Mouse (Mus musculus) kidney, adult 9 months (tissue): ENCODE data around the gene Sco1.
"Not testable (repeated sequence)": the region's sequence is repeated elsewhere in the genome, so short reads cannot be mapped to it uniquely, and the experiment has no call there.

Source experiments
- DNase-seq: peaks from one replicate; pipeline ENCODE4 v3.0.0; 2022

Gene Sco1

DNA sequence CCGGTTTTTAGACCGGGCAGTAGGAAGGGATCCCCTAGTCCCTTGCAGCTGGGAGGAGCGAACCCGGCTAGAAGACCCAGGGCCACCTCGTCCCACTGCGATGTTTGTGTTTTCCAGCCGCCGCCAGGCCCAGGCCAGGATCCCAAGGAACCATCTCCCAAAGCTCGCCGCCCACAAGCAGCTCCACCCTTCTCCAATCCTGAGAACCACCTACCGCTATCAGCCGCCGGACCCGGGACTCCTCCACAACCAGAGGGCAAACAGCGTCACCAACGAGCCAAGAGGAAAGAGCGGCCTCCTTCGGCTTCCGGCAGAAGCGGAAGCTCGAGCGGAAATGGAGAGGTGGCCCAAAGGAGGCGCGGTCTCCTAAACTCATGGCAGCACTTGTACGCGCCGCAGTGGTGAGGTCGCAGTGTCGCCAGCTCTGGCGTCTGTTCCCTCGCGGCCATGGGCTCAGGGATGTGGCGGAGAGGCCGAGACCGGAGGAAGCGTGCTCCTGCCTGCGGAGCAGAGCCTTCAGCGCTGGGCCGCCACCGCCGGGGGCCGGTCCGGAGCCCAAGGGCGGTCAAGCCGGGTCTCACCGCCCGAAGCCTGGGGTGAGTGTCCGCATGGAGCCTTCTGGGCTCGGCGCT is at the start of gene Sco1, which contains the start of gene Adprm:
TSS of gene Sco1 (plus strand) at position 350 of the 632 bp plus-strand sequence.
TSS of gene Adprm (minus strand) at position 274 of the 632 bp plus-strand sequence.
- DNase-seq, result peak; percentile 93

DNA sequence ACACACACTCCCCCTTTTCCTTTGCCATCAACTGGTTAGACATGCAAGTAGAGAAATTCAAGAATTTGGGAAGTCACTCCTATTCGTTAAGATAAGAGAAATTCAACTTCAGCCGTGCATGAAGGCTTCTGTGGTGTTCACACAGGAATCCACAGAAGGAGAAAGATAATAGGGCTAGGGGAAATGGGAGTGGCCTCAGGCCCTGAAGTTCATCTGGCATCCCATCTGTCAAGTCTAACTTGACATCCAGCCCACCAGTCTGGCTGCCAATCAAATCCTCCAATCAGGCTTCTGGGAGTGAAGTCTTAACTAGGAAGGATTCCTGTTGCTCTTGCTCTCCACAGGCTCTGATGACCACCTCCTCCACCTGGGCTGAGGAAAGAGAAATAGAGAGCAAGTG is 49.6 kb upstream of the Sco1 start:
- no peak for DNase-seq

DNA sequence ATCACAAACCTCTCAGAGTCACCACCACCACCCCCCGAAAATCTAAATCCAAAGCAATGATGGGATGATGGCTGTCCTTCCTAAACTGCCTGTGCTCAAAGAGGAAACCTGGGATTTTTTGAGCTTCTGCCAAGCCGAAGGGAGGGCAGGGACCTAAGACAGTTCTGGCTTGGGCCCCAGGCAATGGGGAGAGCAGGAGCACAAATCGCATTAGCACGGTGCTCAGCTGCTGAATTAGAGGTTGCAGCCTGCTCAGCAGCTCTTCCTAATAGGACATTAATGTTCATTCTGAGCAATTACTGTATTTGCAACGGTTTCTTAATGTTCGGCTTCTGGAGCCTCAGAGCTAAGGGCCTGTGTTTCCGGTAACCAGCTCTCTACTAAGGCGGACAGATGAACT is 44.5 kb upstream of the Sco1 start:
- DNase-seq, result no peak

DNA sequence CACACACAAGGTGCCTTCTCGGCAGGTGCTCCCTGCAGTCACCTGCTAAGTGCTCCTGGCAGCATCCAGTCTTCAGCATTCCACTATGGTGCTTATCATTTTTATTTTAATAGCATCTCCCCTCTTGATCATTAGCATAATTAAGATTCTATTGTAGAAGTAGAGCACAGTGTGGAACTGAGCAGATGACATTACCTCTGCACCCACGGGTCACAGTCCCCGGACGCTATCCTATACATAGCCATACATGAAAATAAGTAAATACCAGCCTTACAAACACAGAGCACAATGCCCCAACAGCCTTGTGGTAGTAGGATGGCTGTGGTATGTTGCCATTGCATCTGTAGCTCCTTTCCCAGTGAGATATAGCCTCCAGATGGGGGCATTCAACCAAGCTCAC is 43.9 kb upstream of the Sco1 start:
- DNase-seq, result no peak

DNA sequence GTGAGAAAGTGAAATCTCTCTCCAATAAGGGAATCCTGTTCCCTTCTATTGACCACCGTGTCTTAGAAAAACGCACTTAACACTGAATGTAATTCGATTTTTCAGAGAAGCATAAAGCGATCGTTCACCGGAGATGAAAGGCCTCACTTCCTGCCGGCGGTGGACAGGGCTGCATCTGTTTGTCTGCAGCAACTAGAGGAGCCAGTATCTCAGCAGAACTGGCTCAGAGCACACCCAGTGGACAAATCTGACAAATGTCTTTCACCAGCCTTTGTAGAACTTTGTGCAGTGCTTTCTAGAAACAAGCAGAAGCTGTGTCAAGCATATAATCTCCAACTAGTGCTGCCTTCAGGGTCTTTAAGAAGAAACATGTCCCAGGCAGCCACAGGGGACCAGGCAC is 42.0 kb upstream of the Sco1 start:
- no peak for DNase-seq

DNA sequence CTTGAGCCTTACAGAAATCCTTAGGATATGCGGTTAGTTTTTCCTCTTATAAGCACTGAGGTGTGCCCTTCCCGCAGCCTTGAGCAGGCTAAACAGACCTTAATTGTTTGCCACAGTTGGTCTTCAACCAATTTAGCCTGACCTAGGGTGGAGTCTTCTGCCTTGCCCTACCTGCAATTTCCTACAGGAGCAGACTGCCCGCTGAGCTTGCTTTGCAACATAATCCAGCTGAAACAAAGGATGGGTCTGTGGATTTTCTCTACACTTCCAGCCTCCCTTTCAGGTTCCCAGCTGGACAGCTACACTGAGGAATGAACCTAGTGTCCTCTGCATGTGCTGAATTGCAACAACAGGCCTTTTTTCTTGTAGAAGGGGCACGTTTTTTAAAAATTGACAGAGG is 40.8 kb upstream of the Sco1 start:
- no peak for DNase-seq

DNA sequence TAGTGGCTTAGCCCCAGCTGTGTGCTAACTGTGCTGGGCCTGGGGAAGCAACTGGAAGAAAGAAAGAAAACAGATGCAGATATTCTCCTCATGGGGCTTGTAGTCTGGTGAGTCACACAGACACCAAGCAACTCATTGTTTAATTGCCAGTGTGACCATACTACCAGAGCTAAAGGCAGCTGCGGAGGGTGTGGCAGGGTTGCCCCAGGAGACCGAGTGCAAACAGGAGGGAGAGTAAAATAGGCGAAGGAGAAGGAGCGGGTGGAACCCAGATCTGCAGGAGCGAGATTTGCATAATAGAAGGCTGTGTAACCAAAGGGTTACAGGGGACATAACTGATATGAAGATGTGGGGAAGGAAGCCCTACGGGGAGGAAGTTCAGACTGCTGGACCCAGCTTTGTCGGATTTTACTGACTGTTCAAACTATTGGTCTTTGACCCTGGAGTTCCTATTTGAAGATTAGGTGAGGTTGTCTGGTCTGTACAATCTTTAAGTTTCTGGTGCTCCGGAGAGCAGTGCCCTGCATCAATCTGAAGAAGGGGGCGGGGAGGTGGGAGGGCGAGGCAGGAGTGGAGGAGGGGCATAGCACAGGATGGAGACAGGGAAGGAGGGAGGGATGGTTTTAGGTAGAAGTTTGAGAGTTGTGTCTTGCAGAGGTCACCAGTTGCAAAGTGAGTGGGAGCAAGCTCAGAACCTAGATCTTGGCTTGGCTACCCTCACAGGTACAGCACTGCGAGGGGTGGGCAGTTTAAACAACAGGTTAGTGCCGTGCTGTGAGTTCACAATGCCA is 34.5 kb upstream of the Sco1 start:
- no peak for DNase-seq

DNA sequence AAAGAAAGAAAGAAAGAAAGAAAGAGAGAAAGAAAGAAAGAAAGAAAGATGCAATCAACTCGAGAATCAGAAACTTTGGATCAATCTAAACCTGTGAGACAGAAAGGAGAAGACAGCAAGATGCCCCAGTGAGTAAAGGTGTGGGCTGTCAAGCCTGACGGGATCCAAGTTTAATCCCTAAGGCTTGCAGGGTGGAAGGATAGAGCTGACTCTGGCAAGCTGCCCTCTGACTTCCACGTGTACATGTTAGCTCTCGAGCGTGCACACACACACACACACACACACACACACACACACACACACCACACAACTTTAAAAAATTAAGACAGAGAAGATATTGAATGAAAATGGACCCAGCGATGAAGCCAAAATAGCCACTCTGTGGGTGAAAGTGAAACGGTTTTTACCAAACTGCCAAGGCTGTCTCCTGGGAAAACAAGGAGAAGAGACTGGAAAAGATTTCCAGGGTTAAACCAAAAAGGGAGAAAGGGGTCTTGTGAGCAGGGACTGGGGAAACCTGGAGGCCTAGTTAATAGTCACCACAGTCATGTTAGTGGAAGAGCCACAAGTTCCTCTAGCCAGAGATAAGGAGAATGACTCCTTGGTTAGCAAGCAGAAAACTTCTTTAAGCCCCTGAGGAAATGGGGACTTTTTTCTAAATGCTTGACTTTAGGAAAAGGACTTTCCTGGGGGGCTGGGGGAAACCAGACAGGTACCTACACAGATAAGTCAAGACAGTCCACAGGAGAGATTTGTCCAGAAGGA is 32.6 kb upstream of the Sco1 start:
- peak; percentile 57 for DNase-seq

DNA sequence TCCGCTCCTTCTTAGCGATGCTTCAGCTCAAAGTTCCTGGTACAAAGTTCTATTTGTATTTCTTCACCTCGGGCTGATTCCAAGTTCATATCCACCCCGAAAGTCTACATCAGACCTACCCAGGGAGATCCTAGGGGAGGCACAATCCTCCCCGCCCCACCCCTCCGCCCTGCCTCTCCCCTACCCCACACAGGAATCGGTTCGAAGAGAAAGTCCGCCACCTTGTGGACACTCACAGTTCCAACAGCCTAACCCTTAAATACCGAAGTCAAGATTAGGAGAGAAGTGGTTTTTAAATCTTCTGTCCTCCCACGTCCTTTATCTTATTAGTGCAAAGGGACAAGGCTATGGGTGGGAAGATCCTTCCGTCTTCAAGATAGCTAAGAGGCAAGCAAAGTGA is 31.5 kb upstream of the Sco1 start:
- peak; percentile 66 for DNase-seq

DNA sequence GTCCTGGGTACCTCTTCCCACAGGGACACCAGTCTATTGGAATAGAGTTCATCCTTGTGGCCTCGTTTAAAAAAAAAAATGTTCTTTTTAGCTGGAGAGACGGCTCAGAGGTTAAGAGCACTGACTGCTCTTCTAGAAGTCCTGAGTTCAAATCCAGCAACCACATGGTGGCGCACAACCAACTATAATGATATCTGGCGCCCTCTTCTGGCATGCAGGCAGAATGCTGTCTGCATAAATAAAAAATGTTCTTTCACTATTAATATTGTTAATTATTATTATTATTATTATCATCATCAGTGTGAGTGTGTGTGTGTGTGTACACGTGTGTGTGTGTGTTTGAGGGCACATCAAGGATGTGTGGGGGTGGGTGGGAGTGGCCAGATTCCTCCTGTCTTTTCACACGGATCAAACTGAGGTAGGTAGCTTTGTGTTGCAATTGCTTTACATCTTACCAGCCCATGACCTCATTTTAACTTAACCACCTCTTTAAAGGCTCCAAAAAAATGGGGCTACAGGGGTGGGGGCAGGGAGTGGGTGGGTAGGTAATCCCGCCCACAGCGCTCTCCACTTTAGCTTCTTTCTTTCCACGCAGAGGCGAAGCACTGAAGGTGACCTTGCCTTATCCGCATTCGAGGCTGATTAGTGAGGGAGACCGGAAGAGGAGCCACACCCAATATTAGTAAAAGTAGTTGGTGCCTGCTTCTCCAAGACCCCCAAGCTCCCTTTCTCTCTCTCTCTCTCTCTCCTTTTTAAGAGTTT is 29.9 kb upstream of the Sco1 start:
- no peak for DNase-seq

DNA sequence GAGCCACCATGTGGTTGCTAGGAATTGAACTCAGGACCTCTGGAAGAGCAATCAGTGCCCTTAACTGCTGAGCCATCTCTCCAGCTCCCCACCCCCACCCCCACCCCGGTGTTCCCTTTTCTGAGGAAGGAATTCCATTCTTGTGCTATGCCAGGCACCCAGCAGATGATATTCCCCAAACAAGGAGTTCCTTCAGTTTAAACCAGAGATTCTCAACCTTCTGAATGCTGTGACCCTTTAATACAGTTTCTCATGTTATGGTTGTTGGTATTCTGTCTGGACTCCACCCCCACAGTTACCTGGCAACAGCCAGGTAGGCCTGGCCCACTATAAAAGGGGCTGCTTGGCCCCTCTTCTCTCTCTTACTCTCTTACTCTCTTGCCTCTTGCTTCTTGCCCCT is 29.3 kb upstream of the Sco1 start:
- not testable (repeated sequence) for DNase-seq

DNA sequence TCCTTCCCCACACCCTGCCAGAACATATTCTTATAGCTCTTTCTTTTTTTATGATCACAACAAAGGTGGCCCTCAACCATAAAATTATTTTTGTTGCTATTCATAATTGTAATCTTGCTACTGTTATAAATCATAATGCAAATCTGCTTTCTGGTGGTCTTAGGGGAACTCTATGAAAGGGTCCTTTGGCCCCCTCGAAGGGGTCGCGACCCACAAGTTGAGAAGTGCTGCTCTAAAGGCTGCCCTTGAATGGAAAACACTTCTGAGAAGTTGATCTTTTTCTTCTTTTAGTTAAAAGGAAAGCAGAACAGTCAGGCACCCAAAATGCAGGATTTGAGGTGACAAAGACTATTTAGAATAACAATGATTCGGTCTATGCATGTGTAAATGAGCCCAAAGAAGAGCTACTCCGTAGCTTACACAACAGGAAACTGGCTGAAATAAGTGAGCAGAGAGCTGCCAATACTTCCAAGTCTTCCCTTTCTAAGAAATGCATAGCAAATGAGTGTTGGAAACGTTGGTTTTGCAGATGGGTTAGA is 28.6 kb upstream of the Sco1 start:
- no peak for DNase-seq

DNA sequence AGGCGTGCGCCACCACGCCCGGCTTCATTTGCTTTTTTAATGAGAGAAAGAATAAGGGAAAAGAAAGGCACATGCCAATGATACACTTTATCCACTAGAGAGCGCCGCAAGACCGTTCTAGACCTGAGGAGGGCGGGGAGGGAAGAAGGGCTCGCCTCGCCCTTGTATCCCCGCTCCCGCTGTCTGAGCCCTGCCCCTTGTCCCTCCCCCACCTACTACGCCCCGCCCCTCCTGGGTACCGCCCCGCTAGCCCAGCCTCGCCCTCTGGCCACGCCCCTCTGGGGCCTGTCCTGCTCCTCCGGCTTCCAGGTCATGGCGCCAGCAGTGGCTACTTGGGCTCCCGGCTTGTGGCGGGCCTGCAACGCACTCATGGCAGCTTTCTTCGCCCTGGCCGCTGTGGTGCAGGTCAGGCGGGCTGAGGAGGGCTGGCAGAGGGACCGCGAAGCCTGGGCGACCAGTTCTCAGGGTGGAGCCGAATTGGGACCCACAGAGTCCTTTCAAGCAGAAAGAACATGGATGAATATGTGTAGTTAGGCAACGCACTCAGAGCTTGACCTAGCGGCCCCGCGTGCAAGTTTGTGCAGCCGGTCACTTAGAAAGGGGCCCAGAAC is 27.5 kb upstream of the Sco1 start, which contains the start of gene Tmem220:
TSS of gene Tmem220 (plus strand) at position 288 of the 611 bp plus-strand sequence.
- peak; percentile 92 for DNase-seq

DNA sequence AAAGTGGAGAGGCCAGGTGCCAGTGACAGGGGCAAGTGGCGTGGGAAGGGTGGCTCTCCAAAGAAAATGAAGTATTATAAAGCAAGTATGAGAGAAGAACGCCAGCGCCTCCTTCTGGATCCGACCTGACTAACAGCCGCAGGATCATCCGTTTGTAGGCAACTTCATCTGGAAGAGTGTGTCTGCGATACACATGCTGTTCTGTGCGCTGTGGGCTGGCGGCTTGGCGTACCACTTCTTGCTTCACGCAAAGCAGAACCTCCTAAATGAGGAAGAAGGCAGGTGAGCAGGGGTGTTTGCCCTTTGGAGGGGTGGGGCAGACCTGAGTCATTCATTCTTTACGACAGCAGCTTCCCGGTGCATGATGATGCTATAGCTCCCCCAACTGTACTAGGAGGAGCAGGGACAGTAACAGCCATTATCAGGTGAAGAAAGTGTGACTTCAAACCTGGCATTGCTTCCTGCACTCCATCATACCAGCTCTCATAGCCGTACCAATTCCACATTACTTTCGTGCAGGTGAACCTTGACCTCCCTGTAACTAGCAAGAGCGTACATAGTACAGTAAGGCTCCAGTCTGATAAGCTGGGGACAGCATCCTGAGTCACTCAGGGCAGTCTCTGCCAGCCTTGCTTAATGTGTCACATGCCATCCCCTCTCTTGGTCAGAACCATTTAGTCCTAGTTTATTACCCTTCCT is 21.4 kb upstream of the Sco1 start:
- no peak for DNase-seq

DNA sequence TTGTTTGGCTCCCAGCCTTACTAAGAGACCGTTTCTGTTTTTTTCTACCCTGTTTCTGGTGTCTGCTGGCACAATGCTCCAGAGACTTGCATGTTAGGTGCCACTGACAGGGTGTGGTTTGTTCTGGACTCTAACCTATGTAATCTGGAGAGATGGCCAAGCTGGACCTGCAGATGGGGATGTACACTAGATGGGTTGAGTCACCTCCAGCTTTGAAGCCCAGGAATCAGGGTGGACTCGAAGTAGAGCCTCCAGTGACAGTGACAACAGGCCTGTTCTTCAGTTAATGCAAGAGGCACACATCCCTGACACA is 20.9 kb upstream of the Sco1 start:
- DNase-seq, result no peak

DNA sequence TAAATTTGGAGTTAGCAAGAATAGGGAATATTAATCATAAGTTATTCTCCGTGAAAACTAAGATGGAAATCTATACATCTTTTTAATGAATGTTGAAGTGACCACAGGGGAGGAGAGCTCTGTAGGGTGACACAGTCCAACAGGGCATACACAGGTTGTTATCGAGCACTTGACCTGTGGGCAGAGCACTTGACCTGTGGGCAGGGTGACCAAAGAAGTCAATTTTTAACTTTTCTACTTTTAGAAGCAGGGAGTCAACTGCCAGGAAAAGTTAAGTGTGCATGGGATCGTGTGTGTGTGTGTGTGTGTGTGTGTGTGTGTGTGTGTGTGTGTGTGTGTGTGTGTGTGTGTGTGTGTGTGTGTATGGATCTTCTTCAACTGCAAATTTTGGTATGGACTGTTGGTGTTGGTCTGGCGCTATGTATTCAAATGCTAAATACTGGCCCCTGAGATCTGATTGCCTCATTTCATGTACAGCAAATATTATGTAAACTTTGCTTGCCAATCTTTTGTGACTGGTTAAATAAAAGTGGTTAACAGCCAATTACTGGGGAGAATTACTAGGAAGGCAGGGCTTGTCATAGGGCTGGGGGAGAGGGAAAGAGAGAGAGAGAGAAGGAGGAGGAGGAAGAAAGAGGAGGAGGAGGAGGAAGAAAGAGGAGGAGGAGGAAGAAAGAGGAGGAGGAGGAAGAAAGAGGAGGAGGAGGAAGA is 17.5 kb upstream of the Sco1 start:
- peak; percentile 79 for DNase-seq

DNA sequence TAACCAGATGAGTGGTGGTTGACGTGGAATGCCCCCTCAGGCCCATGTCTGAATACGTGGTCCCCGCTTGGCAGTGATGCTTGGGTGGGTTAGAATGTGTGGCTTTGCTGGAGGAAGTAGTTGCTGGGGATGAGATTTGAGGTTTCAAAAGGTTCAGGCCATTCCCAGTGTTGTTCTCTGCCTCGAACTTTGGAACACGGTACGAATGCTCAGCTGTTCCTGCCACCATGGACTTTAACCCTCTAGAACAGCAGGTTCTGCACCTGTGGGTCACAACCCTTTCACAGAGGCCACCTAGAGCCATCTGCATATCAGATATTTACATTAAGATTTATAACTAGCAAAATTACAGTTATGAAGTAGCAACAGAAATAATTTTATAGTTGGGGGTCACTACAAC is 16.2 kb upstream of the Sco1 start:
- peak; percentile 82 for DNase-seq

DNA sequence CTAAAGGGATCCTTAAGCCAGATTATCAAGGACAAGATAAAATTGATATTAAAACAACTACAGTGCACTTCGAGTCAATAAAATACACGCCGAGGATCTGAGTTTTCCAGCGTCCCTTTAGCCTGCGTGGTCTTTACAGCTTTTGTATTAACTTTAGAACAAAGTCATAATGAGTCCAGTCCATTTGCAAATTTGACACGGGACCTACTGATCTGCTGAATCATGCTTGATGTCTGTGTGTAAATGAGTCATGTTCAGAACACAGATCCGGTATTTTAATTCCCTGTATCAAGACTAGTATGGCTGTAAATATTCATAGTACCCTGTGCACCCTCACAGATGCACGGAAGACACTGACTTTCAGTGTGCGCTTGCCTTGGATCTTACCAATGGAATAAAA is 15.6 kb upstream of the Sco1 start:
- no peak for DNase-seq

DNA sequence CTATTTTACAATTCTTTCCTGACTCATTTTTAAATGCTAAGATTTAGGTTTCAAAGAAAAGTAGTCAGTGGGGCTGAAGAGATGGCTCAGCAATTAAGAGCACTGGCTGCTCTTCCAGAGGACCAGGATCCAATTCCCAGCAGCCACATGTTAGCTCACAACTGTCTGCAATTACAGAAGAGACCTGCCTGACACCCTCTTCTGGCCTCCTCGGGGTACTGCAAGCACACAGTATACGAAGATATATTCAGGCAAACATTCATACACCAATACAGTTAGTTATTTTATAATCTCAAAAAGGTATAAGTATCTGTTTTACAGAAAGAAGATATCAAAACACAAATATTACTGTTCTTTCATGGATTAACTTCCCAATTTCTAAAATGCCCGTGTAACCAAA is 12.7 kb upstream of the Sco1 start:
- no peak for DNase-seq

DNA sequence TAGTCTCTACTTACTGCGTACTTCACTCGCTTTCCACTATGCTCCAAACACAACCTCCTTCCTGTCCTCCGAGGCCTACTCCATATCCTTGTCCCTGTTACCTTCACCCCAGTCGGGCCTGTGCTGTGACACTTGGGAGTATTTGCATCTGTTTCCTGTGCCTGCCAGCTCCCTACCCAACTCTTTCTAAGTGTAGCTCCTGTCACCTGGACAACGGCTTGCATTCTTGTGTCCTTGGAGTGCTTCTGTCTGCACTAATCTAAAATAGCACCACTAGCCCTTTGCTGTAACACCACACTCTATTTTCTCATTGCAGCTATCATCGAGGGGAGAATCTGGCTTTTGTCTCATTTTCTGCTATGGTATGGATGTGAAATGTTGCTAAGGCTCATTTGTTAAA is 12.0 kb upstream of the Sco1 start:
- DNase-seq, result no peak

DNA sequence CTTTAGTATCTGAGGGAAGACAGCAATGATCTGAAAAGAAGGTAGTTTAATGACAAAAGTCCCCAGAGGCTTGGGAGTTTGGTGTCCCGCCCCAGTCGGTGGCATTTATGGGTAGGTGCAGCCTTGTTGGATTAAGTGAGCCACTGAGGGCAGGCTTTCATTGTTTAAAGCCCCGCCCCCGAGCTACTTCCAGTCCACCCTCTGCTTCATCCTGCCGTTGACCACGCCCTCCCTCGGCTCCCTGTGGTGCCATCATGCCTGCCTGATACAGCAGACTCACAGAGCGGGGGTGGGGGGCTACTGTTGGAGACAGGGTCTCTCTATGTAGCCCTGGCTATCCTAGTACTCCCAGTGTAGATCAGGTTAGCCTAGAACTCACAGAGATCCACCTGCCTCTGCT is 9.5 kb upstream of the Sco1 start:
- no peak for DNase-seq
